Mouse (Mus musculus) ES-Bruce4 (cell line): ENCODE results near the gene Gripap1. TPM values are rescaled to one million over a fixed set of nuclear protein-coding genes. Genes with fewer than 3 reads are reported as not detected.

Source experiments
- H3K27ac ChIP-seq: 2 replicates; pipeline ENCODE4 v1.5.1; 2012; ENCODE audit warnings: low read length, inconsistent platforms; ENCODE audit not compliant: insufficient read depth
- H3K27me3 ChIP-seq: 2 replicates; pipeline ENCODE4 v1.6.1; 2012; ENCODE audit warnings: mild to moderate bottlenecking, low read length, inconsistent platforms; ENCODE audit not compliant: control insufficient read depth, poor library complexity, insufficient read depth, severe bottlenecking
- H3K36me3 ChIP-seq: 2 replicates; pipeline ENCODE4 v1.6.1; 2012; ENCODE audit warnings: inconsistent platforms, mild to moderate bottlenecking, low read length, moderate library complexity; ENCODE audit not compliant: control insufficient read depth, poor library complexity, insufficient read depth, severe bottlenecking
- H3K4me1 ChIP-seq: one replicate; pipeline ENCODE4 v1.8.1; 2011; ENCODE audit warnings: low read length; ENCODE audit not compliant: control insufficient read depth, insufficient read depth
- H3K4me3 ChIP-seq: 2 replicates; pipeline ENCODE4 v1.5.1; 2011; ENCODE audit warnings: low read depth, mild to moderate bottlenecking, low read length
- H3K9ac ChIP-seq: 2 replicates; pipeline ENCODE4 v1.6.1; 2012; ENCODE audit warnings: low read depth, mild to moderate bottlenecking, inconsistent platforms; ENCODE audit not compliant: poor library complexity, severe bottlenecking
- H3K9me3 ChIP-seq: replicated peaks from 2 replicates; pipeline ENCODE4 v1.6.1; 2012; ENCODE audit warnings: mild to moderate bottlenecking, low read length, inconsistent platforms; ENCODE audit not compliant: control insufficient read depth, poor library complexity, insufficient read depth, severe bottlenecking
- CTCF ChIP-seq: IDR thresholded peaks from one replicate; pipeline ENCODE4 v1.8.1; 2011; ENCODE audit warnings: low read depth, low read length
- EP300 ChIP-seq: IDR thresholded peaks from 2 replicates; pipeline ENCODE4 v1.6.1; 2011; ENCODE audit warnings: low read depth, low read length; ENCODE audit not compliant: insufficient read depth
- POLR2A ChIP-seq: IDR thresholded peaks from one replicate; pipeline ENCODE4 v1.8.1; 2011; ENCODE audit warnings: low read length; ENCODE audit not compliant: insufficient read depth
- polyA plus RNA-seq: library from polyadenylated mRNA; stranded (reverse); fragments of >200 nt; gene quantifications from 2 replicates; pipeline ENCODE4 v1.2.4, GENCODE M21; 2011; ENCODE audit warnings: low read depth; ENCODE audit not compliant: missing spikeins, insufficient read depth, insufficient read length

The Gripap1 gene
- polyA plus RNA-seq = 18.5 and 19.2 TPM in 2 replicates

- peak within 1 kb of the TSS; percentile 79 for H3K9ac ChIP-seq
- H3K27me3 ChIP-seq = no peaks in the 10 kb centered on the region
- H3K4me1 ChIP-seq = no peaks in the 10 kb centered on the region
- H3K9me3 ChIP-seq = no peaks in the 10 kb centered on the region
- H3K4me3 ChIP-seq = peak within 1 kb of the TSS; percentile 86
- H3K27ac ChIP-seq = no peak within 1 kb of the TSS
- H3K36me3 ChIP-seq = no peaks in the 10 kb centered on the region
- TF ChIP-seq POLR2A (peak; percentile 20), CTCF (no peak), EP300 (0 out of 2 replicates have a peak, but pooled peaks have one; percentile 16)
Observed at GRCm38 (mm10) chrX:7789542-7790136, at the start of gene Gripap1. Gene Gripap1, plus strand, starts transcription at chrX:7789765.

DNA sequence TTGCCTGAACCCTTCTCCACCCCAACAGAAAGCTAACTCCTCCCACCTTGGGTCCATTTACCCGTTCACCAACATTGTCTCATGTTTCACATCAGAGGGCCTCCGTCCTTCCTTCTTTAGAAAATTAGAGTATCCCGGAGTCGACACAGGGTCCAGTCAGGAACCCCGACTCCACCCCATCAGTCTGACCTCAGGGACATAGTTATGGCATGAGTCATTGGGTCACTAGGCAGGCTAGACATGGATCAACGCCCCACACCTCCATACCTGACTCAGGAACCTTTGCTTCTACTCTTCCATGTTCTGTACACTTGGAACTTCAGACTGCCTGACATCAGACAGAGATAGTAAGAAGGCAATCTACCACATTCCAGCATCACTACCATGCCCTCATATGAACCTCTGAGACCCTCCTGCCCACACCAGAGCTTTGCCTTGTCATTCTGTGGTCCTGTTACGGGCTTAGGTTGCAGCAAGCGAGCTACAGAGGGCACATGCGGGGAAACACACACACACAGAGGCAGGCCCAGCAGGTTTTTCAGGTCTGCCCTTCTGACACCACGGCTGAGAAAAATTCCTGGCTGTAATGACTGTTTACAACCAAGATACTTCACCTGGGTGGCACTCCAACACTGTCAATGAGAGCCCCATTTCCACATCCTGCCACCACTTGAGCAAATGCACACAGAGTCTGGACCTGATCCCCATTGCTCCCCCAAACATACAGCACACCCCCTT is 49.3 kb upstream of the Gripap1 start:
- peak overlapping the region; percentile 92 for H3K27ac ChIP-seq
- TF ChIP-seq EP300 (no peak), POLR2A (no peak), CTCF (no peak)
- H3K36me3 ChIP-seq = no peaks in the 10 kb centered on the region
- H3K4me1 ChIP-seq = peaks cover 8% of the 10 kb centered on the region
- H3K9me3 ChIP-seq = no peaks in the 10 kb centered on the region
- peak overlapping the region; percentile 56 for H3K4me3 ChIP-seq
- H3K9ac ChIP-seq = no peak overlapping the region
- no peaks in the 10 kb centered on the region for H3K27me3 ChIP-seq

DNA sequence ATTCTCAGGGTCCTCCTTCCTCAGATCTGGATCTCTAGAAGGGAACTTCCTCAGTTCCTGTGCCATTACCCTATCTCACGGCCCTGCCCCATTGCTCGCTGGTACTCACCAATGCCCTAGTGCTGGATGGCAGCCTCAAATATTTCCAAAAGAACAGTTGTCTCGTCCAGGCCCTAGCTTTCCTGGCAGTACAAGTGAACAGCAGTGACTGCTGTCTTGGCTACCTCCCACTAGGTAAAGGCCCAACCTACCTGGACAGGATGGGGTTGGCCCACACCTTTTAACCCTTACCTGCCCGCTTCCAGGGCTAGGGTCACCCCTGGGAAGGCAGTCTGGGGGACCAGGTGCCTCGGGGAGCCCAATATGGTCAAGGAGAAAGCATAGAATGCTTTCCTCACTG is 48.5 kb upstream of the Gripap1 start:
- Histone ChIP-seq H3K27me3 (no peaks in the 10 kb centered on the region), H3K9ac (no peak overlapping the region), H3K36me3 (no peaks in the 10 kb centered on the region), H3K9me3 (no peaks in the 10 kb centered on the region), H3K4me1 (peaks cover 8% of the 10 kb centered on the region), H3K27ac (peak overlapping the region; percentile 92), H3K4me3 (peak overlapping the region; percentile 56)
- no peak for TF ChIP-seq POLR2A
- TF ChIP-seq EP300 = no peak
- TF ChIP-seq CTCF = no peak

DNA sequence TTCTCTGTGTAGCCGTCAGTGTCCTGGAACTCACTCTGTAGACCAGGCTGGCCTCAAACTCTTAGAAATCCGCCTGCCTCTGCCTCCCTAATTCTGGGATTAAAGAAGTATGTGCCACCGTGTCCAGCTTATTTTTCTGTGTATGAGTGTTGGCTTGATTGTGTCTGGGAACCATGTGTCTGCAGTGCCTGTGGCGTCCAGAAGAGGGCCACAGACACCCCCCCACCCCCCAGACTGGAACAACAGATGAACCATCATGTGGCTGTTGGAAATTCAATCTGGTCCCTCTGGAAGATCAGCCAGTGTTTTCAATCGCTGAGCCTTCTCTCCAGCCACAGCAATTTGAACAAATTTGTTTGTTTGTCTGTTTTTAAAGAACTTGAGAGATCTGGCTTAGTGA is 46.1 kb upstream of the Gripap1 start:
- H3K36me3 ChIP-seq = no peaks in the 10 kb centered on the region
- peaks cover 1% of the 10 kb centered on the region for H3K4me1 ChIP-seq
- H3K27ac ChIP-seq = no peak overlapping the region
- no peak overlapping the region for H3K9ac ChIP-seq
- no peak overlapping the region for H3K4me3 ChIP-seq
- H3K9me3 ChIP-seq = no peaks in the 10 kb centered on the region
- no peak for TF ChIP-seq CTCF
- no peak for TF ChIP-seq POLR2A
- TF ChIP-seq EP300 = no peak
- H3K27me3 ChIP-seq = no peaks in the 10 kb centered on the region

DNA sequence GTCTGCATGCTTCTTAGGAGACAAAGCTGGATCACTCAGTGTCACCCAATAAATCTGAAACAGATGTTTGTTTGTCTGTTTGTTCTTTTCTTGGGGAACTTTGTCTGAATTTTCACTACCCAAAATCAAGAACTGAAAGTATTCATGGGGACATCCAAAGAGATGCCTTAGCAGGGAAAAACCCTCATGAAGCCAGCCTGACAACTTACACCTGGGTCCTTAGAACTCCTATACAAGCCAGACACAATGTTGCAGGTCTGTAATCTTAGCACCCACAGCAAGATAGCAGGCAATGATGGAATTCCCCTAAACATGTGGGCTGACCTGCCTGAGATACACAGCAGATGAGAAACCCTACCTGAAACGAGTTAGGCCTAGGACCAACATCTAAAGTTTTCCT is 44.6 kb upstream of the Gripap1 start:
- H3K27ac ChIP-seq = no peak overlapping the region
- peaks cover 1% of the 10 kb centered on the region for H3K4me1 ChIP-seq
- H3K4me3 ChIP-seq = no peak overlapping the region
- no peaks in the 10 kb centered on the region for H3K9me3 ChIP-seq
- TF ChIP-seq CTCF = no peak
- no peak for TF ChIP-seq EP300
- no peak for TF ChIP-seq POLR2A
- no peak overlapping the region for H3K9ac ChIP-seq
- no peaks in the 10 kb centered on the region for H3K27me3 ChIP-seq
- H3K36me3 ChIP-seq = no peaks in the 10 kb centered on the region

GRCm38 (mm10) chrX:7745429-7745828 is 44.1 kb upstream of the Gripap1 start:
- no peaks in the 10 kb centered on the region for H3K36me3 ChIP-seq
- H3K9ac ChIP-seq = no peak overlapping the region
- TF ChIP-seq POLR2A = no peak
- no peak for TF ChIP-seq CTCF
- no peak for TF ChIP-seq EP300

More at GRCm38 (mm10) chrX:7745429-7745828, 44.1 kb upstream of the Gripap1 start:
- no peaks in the 10 kb centered on the region for H3K9me3 ChIP-seq
- no peaks in the 10 kb centered on the region for H3K27me3 ChIP-seq
- H3K4me1 ChIP-seq = peaks cover 1% of the 10 kb centered on the region
- no peak overlapping the region for H3K4me3 ChIP-seq
- no peak overlapping the region for H3K27ac ChIP-seq
